Mouse (Mus musculus) layer of hippocampus, postnatal 36 days (tissue): ENCODE results near the gene Nprl2. TPM values are rescaled to one million over a fixed set of nuclear protein-coding genes. Genes with fewer than 3 reads are reported as not detected.
A peak's percentile ranks its signal among the peaks of the same experiment; 100 is the strongest.

ENCODE experiments used
- DNase-seq, 2 experiments: peaks; one replicate each; pipeline ENCODE4 v3.0.0; 2022
- total RNA-seq, 2 experiments: library from RNA; stranded (reverse); gene quantifications; 2 replicates each; pipeline ENCODE4 v1.2.3; 2021

The Nprl2 gene
- total RNA-seq, 2 experiments from 2014 or later: 39.7 to 47.9 TPM

- no peak for DNase-seq
These were observed 7.4 kb upstream of the Nprl2 start for GRCm38 (mm10) chr9:107534408-107535202.

- peak in 1 of 2 experiments; percentile 52 for DNase-seq
These were observed 3.8 kb upstream of the Nprl2 start for GRCm38 (mm10) chr9:107538231-107538630.

GRCm38 (mm10) chr9:107538711-107539110 lies 3.3 kb upstream of the Nprl2 start:
- no peak for DNase-seq

- no peak for DNase-seq
These were observed 2.1 kb upstream of the Nprl2 start for GRCm38 (mm10) chr9:107539940-107540339.

- no peak for DNase-seq
These were observed 1.6 kb upstream of the Nprl2 start for GRCm38 (mm10) chr9:107540420-107540819.

- DNase-seq: no peak
These were observed 1.0 kb upstream of the Nprl2 start for GRCm38 (mm10) chr9:107541005-107541404.

GRCm38 (mm10) chr9:107542352-107542686 lies 293 bp downstream of the Nprl2 start:
- no peak for DNase-seq

GRCm38 (mm10) chr9:107542721-107543120 lies 695 bp downstream of the Nprl2 start:
- no peak for DNase-seq

- no peak for DNase-seq
These were observed 1.3 kb downstream of the Nprl2 start for GRCm38 (mm10) chr9:107543299-107543698.

GRCm38 (mm10) chr9:107544196-107544700 lies 2.2 kb downstream of the Nprl2 start:
- no peak for DNase-seq

- DNase-seq: no peak
These were observed 2.7 kb downstream of the Nprl2 start for GRCm38 (mm10) chr9:107544729-107545128.

GRCm38 (mm10) chr9:107545199-107545598 lies 3.2 kb downstream of the Nprl2 start:
- no peak for DNase-seq

- peak; percentile 58 to 61 for DNase-seq
These were observed 3.6 kb downstream of the Nprl2 start for GRCm38 (mm10) chr9:107545602-107546001.

- peak; percentile 84 to 85 for DNase-seq
These were observed 5.0 kb downstream of the Nprl2 start, which contains the start of gene Zmynd10 for GRCm38 (mm10) chr9:107547026-107547425. Gene Zmynd10, plus strand, starts transcription at chr9:107547298.

- DNase-seq: no peak
These were observed 5.9 kb downstream of the Nprl2 start for GRCm38 (mm10) chr9:107547957-107548356.

- no peak for DNase-seq
These were observed 6.8 kb downstream of the Nprl2 start for GRCm38 (mm10) chr9:107548820-107549219.

GRCm38 (mm10) chr9:107549297-107550074 lies 7.5 kb downstream of the Nprl2 start:
- no peak for DNase-seq

- DNase-seq: no peak
These were observed 8.6 kb downstream of the Nprl2 start for GRCm38 (mm10) chr9:107550491-107551116.

GRCm38 (mm10) chr9:107551117-107551889 lies 9.3 kb downstream of the Nprl2 start, which contains the start of gene Rassf1:
Gene Rassf1, plus strand, starts transcription at chr9:107551555.
- DNase-seq: no peak

- DNase-seq: no peak
These were observed 9.9 kb downstream of the Nprl2 start for GRCm38 (mm10) chr9:107551890-107552355.

GRCm38 (mm10) chr9:107552690-107553393 lies 10.8 kb downstream of the Nprl2 start:
- no peak for DNase-seq
